In the genomic region with DNA sequence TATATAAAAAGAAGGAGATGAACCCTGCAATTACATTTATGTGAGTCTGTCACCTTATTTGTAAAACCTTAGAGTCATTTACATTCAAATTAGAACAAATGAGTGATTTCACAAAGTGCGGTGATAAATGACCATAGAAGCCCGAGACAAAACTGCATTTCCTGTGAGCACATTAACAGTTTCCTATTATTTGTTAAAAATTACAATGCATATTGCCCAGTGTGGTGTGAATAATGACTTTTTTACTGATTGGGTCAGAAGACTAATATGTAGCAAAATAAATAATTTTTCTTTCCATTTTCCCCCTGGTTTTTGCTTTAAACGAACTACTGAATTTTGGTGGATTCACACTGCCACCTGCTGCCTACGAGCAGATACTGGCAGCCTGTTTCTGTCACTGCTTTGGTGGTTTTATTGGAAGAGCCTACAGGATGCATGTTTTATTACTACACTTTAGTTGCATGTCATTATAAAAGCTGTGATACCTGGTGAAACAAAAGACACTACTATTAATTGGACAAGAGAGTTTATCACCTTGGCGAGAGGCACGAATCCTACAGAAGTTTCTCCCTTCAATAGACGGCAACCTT, we compare ENCODE assay signal across 8 mouse cellular contexts.
A peak's percentile ranks its signal among the peaks of the same experiment; 100 is the strongest.
DNase-seq lines count a peak whose midpoint lies in the region; ATAC-seq and TF ChIP-seq lines count a peak whose summit lies in the region.

No protein-coding gene starts in this region.

- H3K27ac ChIP-seq in embryonic facial prominence, embryonic 10.5 days (replicated peaks), result no peak overlapping the region
- H3K27ac ChIP-seq in stomach, postnatal 0 days (replicated peaks), result no peak overlapping the region

- no peaks in the 10 kb centered on the region for H3K4me1 ChIP-seq in embryonic facial prominence, embryonic 10.5 days
- no peaks in the 10 kb centered on the region for H3K4me1 ChIP-seq in stomach, postnatal 0 days (replicated peaks; ENCODE audit: control insufficient read depth, insufficient read depth)

- intact Hi-C loops in left cerebral cortex, postnatal 10 days (cut with DNase I), result loop anchor here (10.0 kb wide), 1 partner anchor 444 kb away; no protein-coding TSS in a partner anchor

- H3K4me2 ChIP-seq in stomach, postnatal 0 days (replicated peaks; ENCODE audit: low read depth), result no peak overlapping the region

- H3K27me3 ChIP-seq in embryonic facial prominence, embryonic 10.5 days (replicated peaks; ENCODE audit: low read depth, poor library complexity, severe bottlenecking), result no peaks in the 10 kb centered on the region
- H3K27me3 ChIP-seq in stomach, postnatal 0 days (ENCODE audit: control insufficient read depth, insufficient read depth, low read length), result no peaks in the 10 kb centered on the region

- peak; percentile 27 to 31 for DNase-seq in left cerebral cortex, adult 18-20 months (ENCODE audit: low spot score in 2 of 2)
- no peak for DNase-seq in left cerebral cortex, adult 11 months (ENCODE audit: low spot score)
- peak; percentile 10 for DNase-seq in R1 (ENCODE audit: low read depth, low spot score)
- peak; percentile 13 for DNase-seq in embryonic facial prominence, embryonic 10.5 days (ENCODE audit: low spot score)
- peak; percentile 27 to 38 for DNase-seq in left cerebral cortex, postnatal 10 days (ENCODE audit: extremely low spot score in 1 of 2, low spot score in 2 of 2)
- no peak for DNase-seq in stomach, postnatal 0 days (ENCODE audit: low spot score)
- no peak for DNase-seq in heart, adult 18-20 months
- DNase-seq in thymus, postnatal 36 days, result no peak

- WGBS in embryonic facial prominence, embryonic 10.5 days, result 74% methylated on average over 7 of the region's 7 CpGs
- WGBS in stomach, postnatal 0 days, result 61% methylated on average over 7 of the region's 7 CpGs

- H3K9ac ChIP-seq in stomach, postnatal 0 days (ENCODE audit: low read length), result no peak overlapping the region

- no peaks in the 10 kb centered on the region for H3K36me3 ChIP-seq in embryonic facial prominence, embryonic 10.5 days (replicated peaks)
- H3K36me3 ChIP-seq in stomach, postnatal 0 days (ENCODE audit: control insufficient read depth, insufficient read depth, low read length), result no peaks in the 10 kb centered on the region

- ATAC-seq in stomach, postnatal 0 days (ENCODE audit: low FRiP score, low TSS enrichment), result no peak

- no peaks in the 10 kb centered on the region for H3K9me3 ChIP-seq in embryonic facial prominence, embryonic 10.5 days
- no peaks in the 10 kb centered on the region for H3K9me3 ChIP-seq in stomach, postnatal 0 days (ENCODE audit: control insufficient read depth, low read length)

- no peak overlapping the region for H3K4me3 ChIP-seq in embryonic facial prominence, embryonic 10.5 days
- no peak overlapping the region for H3K4me3 ChIP-seq in stomach, postnatal 0 days (ENCODE audit: low read depth, low read length)

- peak; percentile 80 for TF ChIP-seq CTCF in stomach, postnatal 0 days (IDR thresholded peaks at IDR 0.05; ENCODE audit: low read depth)

- TF ChIP-seq EP300 in stomach, postnatal 0 days (optimal IDR thresholded peaks at IDR 0.05), result no peak

Comparison
In these comparisons a context has a peak if more than half of its experiments do, and no peak if none do; other contexts are left out.
1. DNase-seq: peak in left cerebral cortex, adult 18-20 months (2 of 2), R1 (single experiment), embryonic facial prominence, embryonic 10.5 days (single experiment) and left cerebral cortex, postnatal 10 days (2 of 2); none in left cerebral cortex, adult 11 months (single experiment), stomach, postnatal 0 days (single experiment), heart, adult 18-20 months (0 of 2) and thymus, postnatal 36 days (0 of 2).